Mouse (Mus musculus): ENCODE measurements around the gene Arpp21. TPM values are rescaled to one million over a fixed set of nuclear protein-coding genes. Genes with fewer than 3 reads are reported as not detected.

Gene Arpp21
- polyA plus RNA-seq, 1 experiment from 2014 or later = 1.4 TPM

- WGBS = 82% methylated on average over 2 of the region's 2 CpGs
- H3K9me3 ChIP-seq = no peaks in the 10 kb centered on the region
- H3K27me3 ChIP-seq (ENCODE audit: poor library complexity, severe bottlenecking) = no peaks in the 10 kb centered on the region
- DNase-seq (ENCODE audit: extremely low spot score, low spot score) = no peak
- no peaks in the 10 kb centered on the region for H3K36me3 ChIP-seq (replicated peaks)
- H3K4me1 ChIP-seq = peaks cover 12% of the 10 kb centered on the region
- no peak overlapping the region; the same call in 1 of the 2 replicates for H3K27ac ChIP-seq
- no peak overlapping the region for H3K4me3 ChIP-seq
These were observed 132.9 kb downstream of the Arpp21 start for GRCm38 (mm10) chr9:112102852-112103192.

- 62% methylated on average over 6 of the region's 6 CpGs for WGBS
- H3K4me3 ChIP-seq = no peak overlapping the region
- H3K27ac ChIP-seq = no peak overlapping the region
- DNase-seq (ENCODE audit: extremely low spot score, low spot score) = no peak
- peaks cover 12% of the 10 kb centered on the region for H3K4me1 ChIP-seq
- H3K36me3 ChIP-seq (replicated peaks) = no peaks in the 10 kb centered on the region
- H3K27me3 ChIP-seq (ENCODE audit: poor library complexity, severe bottlenecking) = no peaks in the 10 kb centered on the region
- H3K9me3 ChIP-seq = no peaks in the 10 kb centered on the region
These were observed 133.4 kb downstream of the Arpp21 start for GRCm38 (mm10) chr9:112102155-112102851.

DNA sequence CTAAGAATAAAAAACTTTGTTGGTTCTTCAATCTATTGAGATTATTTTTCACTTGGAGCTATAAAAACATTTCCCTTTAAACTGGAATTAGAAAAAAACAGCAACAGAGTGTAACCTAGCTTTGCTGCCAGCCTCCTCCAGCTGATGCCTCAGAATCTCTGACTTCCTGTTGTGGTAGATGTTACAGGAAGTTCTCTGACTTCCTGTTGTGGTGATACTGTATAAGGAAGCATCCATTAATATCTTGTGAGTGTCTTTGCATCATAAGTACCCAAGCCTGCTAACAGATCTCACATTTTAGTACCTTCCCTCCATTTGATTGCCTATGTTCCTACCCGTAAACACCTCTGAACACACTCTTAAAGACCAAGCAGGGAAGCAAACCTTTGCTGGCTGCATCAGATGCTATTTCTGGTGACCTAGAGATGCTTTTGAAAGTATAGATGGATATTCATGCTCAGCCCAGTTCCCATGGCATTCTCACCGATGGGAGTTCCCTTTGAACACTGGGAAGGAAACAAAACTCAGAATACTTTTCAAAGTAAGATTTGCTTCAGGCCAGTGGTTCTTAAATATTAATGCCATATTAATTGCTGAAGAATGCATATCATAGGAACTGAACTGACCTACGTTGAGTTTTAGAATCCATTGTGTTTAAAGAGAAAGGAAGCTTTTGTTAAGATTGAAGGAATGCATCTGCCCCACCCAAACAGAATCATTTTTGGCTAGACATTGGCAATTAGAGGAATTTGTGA is 134.7 kb downstream of the Arpp21 start:
- Histone ChIP-seq H3K4me3 (no peak overlapping the region), H3K4me1 (peaks cover 12% of the 10 kb centered on the region), H3K27me3 (ENCODE audit: poor library complexity, severe bottlenecking) (no peaks in the 10 kb centered on the region), H3K9me3 (no peaks in the 10 kb centered on the region), H3K36me3 (replicated peaks) (no peaks in the 10 kb centered on the region), H3K27ac (no peak overlapping the region)
- no peak for DNase-seq (ENCODE audit: extremely low spot score, low spot score)
- WGBS = 74% methylated on average over 3 of the region's 3 CpGs

DNA sequence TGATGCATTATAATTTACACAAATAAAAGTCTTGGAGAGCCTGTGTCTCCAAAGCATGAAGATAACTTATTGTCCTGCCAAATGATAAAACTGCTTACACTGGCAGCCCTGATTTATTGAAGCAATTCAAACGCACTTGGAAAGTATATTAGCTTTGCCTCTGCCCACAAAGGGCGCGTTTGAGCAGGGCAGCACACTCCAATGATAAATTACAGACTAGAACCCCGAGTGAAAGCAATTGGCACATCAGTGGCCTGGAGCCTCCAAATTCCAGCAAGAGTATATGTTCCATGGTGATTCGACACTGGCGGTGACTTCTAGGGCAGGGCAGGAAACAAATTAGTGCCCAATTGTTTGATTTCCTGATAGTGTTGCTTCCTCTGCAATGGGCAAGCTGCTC is 137.5 kb downstream of the Arpp21 start:
- no peaks in the 10 kb centered on the region for H3K9me3 ChIP-seq
- WGBS = 90% methylated on average over 6 of the region's 6 CpGs
- no peak for DNase-seq (ENCODE audit: extremely low spot score, low spot score)
- H3K4me3 ChIP-seq = no peak overlapping the region
- H3K27ac ChIP-seq = no peak overlapping the region
- H3K4me1 ChIP-seq = peaks cover 12% of the 10 kb centered on the region
- no peaks in the 10 kb centered on the region for H3K36me3 ChIP-seq (replicated peaks)
- no peaks in the 10 kb centered on the region for H3K27me3 ChIP-seq (ENCODE audit: poor library complexity, severe bottlenecking)

- no peak for DNase-seq (ENCODE audit: extremely low spot score, low spot score)
- no peaks in the 10 kb centered on the region for H3K9me3 ChIP-seq
- no peak overlapping the region for H3K27ac ChIP-seq
- no peak overlapping the region for H3K4me3 ChIP-seq
- no peaks in the 10 kb centered on the region for H3K4me1 ChIP-seq
- no peaks in the 10 kb centered on the region for H3K27me3 ChIP-seq (ENCODE audit: poor library complexity, severe bottlenecking)
- 85% methylated on average over 5 of the region's 5 CpGs for WGBS
- no peaks in the 10 kb centered on the region for H3K36me3 ChIP-seq (replicated peaks)
These were observed 140.0 kb downstream of the Arpp21 start for GRCm38 (mm10) chr9:112095708-112096107.

GRCm38 (mm10) chr9:112095198-112095597 is 140.5 kb downstream of the Arpp21 start:
- WGBS = 89% methylated on average over 2 of the region's 2 CpGs
- no peak for DNase-seq (ENCODE audit: extremely low spot score, low spot score)
- H3K27ac ChIP-seq = no peak overlapping the region
- no peaks in the 10 kb centered on the region for H3K4me1 ChIP-seq
- no peaks in the 10 kb centered on the region for H3K36me3 ChIP-seq (replicated peaks)
- no peaks in the 10 kb centered on the region for H3K9me3 ChIP-seq
- H3K27me3 ChIP-seq (ENCODE audit: poor library complexity, severe bottlenecking) = no peaks in the 10 kb centered on the region
- H3K4me3 ChIP-seq = no peak overlapping the region

DNA sequence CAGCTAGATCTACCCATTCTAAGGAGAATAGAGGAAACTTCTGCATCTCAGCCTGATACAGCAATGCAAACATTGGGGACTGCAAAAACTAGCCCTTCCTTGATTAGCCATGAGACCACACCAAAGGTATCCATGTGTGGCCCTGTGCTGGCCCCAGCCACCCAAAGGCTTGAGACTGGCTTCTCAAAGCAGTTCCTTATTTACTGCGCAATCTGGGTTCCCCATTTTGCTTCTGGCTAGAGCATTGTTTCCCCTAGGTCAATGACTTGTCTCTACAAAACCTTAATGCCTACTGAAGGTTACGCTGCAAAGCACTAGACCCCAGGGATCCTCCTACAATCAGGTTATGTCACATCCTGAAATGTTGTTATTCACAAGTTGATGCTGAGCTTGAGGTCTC is 156.8 kb downstream of the Arpp21 start:
- H3K27ac ChIP-seq = no peak overlapping the region
- H3K4me1 ChIP-seq = peaks cover 11% of the 10 kb centered on the region
- 93% methylated on average over 2 of the region's 2 CpGs for WGBS
- no peak overlapping the region for H3K4me3 ChIP-seq
- H3K36me3 ChIP-seq (replicated peaks) = no peaks in the 10 kb centered on the region
- no peaks in the 10 kb centered on the region for H3K27me3 ChIP-seq (ENCODE audit: poor library complexity, severe bottlenecking)
- DNase-seq (ENCODE audit: extremely low spot score, low spot score) = no peak
- no peaks in the 10 kb centered on the region for H3K9me3 ChIP-seq

GRCm38 (mm10) chr9:112078453-112078852 is 157.3 kb downstream of the Arpp21 start:
- WGBS = 82% methylated on average over 4 of the region's 4 CpGs
- Histone ChIP-seq H3K27ac (no peak overlapping the region), H3K36me3 (replicated peaks) (no peaks in the 10 kb centered on the region), H3K27me3 (ENCODE audit: poor library complexity, severe bottlenecking) (no peaks in the 10 kb centered on the region), H3K4me3 (no peak overlapping the region), H3K4me1 (peaks cover 11% of the 10 kb centered on the region), H3K9me3 (no peaks in the 10 kb centered on the region)
- no peak for DNase-seq (ENCODE audit: extremely low spot score, low spot score)

DNA sequence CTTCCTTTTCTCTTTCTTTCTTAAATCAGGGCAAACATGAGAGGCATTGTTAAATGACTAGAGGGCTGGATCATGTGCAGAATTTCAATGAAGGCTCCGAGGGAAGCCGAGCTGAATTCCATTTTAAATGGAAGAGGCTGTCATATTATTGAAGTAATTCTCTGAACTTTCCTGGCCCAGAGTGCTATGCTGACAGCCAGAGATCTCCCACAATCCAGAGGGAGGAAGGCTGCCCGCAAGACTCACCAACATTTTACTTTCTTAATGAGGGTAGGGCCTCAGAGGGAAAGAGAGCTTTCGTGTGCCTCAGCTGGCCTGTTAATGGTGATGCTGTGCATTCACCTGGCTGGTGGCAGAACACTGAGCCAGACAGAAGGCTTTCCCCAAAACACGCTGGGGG is 160.5 kb downstream of the Arpp21 start:
- Histone ChIP-seq H3K4me3 (no peak overlapping the region), H3K4me1 (peaks cover 18% of the 10 kb centered on the region), H3K36me3 (replicated peaks) (no peaks in the 10 kb centered on the region), H3K27me3 (ENCODE audit: poor library complexity, severe bottlenecking) (no peaks in the 10 kb centered on the region), H3K27ac (no peak overlapping the region), H3K9me3 (no peaks in the 10 kb centered on the region)
- no peak for DNase-seq (ENCODE audit: extremely low spot score, low spot score)
- WGBS = 88% methylated on average over 5 of the region's 5 CpGs

GRCm38 (mm10) chr9:112074872-112075271 is 160.9 kb downstream of the Arpp21 start:
- Histone ChIP-seq H3K36me3 (replicated peaks) (no peaks in the 10 kb centered on the region), H3K9me3 (no peaks in the 10 kb centered on the region), H3K27ac (no peak overlapping the region), H3K27me3 (ENCODE audit: poor library complexity, severe bottlenecking) (no peaks in the 10 kb centered on the region), H3K4me3 (no peak overlapping the region), H3K4me1 (peaks cover 18% of the 10 kb centered on the region)
- WGBS = 70% methylated on average over 5 of the region's 5 CpGs
- DNase-seq (ENCODE audit: extremely low spot score, low spot score) = no peak

- H3K27ac ChIP-seq = no peak overlapping the region
- no peak for DNase-seq (ENCODE audit: extremely low spot score, low spot score)
- H3K4me1 ChIP-seq = peaks cover 18% of the 10 kb centered on the region
- no peak overlapping the region for H3K4me3 ChIP-seq
- H3K9me3 ChIP-seq = no peaks in the 10 kb centered on the region
- WGBS = 50% methylated on average over 3 of the region's 3 CpGs
- no peaks in the 10 kb centered on the region for H3K36me3 ChIP-seq (replicated peaks)
- H3K27me3 ChIP-seq (ENCODE audit: poor library complexity, severe bottlenecking) = no peaks in the 10 kb centered on the region
These were observed 164.4 kb downstream of the Arpp21 start for GRCm38 (mm10) chr9:112071368-112071767.

- 56% methylated on average over 5 of the region's 5 CpGs for WGBS
- no peak overlapping the region for H3K27ac ChIP-seq
These were observed 164.8 kb downstream of the Arpp21 start for GRCm38 (mm10) chr9:112070961-112071360.

GRCm38 (mm10) chr9:112068250-112068649 is 167.5 kb downstream of the Arpp21 start:
- 92% methylated on average over 5 of the region's 5 CpGs for WGBS
- Histone ChIP-seq H3K4me3 (no peak overlapping the region), H3K4me1 (peaks cover 7% of the 10 kb centered on the region; the same call in 1 of the 2 replicates), H3K36me3 (replicated peaks) (no peaks in the 10 kb centered on the region), H3K9me3 (no peaks in the 10 kb centered on the region), H3K27ac (no peak overlapping the region), H3K27me3 (ENCODE audit: poor library complexity, severe bottlenecking) (no peaks in the 10 kb centered on the region)
- no peak for DNase-seq (ENCODE audit: extremely low spot score, low spot score)

More at GRCm38 (mm10) chr9:112070961-112071360, 164.8 kb downstream of the Arpp21 start:
- Histone ChIP-seq H3K4me1 (peaks cover 18% of the 10 kb centered on the region), H3K27me3 (ENCODE audit: poor library complexity, severe bottlenecking) (no peaks in the 10 kb centered on the region), H3K9me3 (no peaks in the 10 kb centered on the region), H3K4me3 (no peak overlapping the region), H3K36me3 (replicated peaks) (no peaks in the 10 kb centered on the region)
- no peak for DNase-seq (ENCODE audit: extremely low spot score, low spot score)

Data from forebrain, embryonic 10.5 days (tissue).